Mouse (Mus musculus) adrenal gland, postnatal 36 days (tissue): Measurements from ENCODE around the gene Gpi1. TPM values are rescaled to one million over a fixed set of nuclear protein-coding genes. Genes with fewer than 3 reads are reported as not detected.
"Not testable (repeated sequence)": the region's sequence is repeated elsewhere in the genome, so short reads cannot be mapped to it uniquely, and the experiment has no call there.

Experiments used
- DNase-seq, 2 experiments: peaks; one replicate each; pipeline ENCODE4 v3.0.0; 2021; ENCODE audit warnings: mixed read lengths in 1 of 2
- total RNA-seq, 2 experiments: library from RNA; stranded (reverse); gene quantifications; 2 replicates each; pipeline ENCODE4 v1.2.3; 2021

Gene Gpi1
- total RNA-seq, 2 experiments from 2014 or later, result 373 to 429 TPM

DNA sequence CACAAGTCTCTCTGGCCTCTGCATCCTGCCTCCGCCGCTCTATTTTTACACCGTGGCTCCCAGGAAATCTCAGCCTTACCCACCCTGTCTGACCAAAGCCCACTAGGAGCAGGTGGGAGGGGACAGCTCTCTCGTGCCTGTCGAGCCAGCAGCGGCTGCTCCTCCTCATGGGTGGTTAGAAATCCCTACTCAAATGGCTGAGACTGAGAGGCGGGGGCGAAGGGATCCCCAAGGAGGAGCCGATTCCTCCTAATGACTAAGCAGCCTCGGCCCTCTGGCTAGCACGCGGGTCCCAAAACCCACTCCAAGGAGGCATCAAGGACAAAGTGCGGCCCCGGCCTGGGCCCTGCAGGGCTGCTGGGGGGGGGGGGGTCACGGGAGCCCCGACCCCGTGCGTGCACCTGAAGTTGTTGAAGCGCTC, 435 bp downstream of the Gpi1 start:
- DNase-seq, result peak; percentile 54 to 62

GRCm38 (mm10) chr7:34229153-34229552, 983 bp downstream of the Gpi1 start:
- DNase-seq, result no peak

DNA sequence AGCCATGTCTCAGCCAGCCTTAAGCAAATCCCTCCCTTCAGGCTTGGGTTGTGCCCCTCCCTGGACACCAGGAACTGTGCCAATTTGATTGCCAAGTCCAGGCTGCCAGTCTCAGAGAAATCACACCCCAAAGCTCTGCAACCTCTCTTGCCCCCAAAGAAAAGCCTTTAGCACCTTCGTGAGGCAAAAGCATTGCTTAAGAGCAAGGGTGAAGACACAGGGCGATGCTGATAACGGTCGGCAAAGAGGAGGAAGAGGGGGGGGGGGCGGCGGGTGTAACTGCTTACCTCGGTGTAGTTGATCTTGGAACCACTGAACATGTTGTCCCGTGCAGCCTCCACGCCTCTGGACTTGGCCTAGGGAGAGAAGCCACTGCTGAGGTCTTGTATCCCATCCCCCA, 1.5 kb downstream of the Gpi1 start:
- DNase-seq, result peak in 1 of 2 experiments; percentile 35

- DNase-seq, result no peak
Observed at GRCm38 (mm10) chr7:34226846-34227245, 3.3 kb downstream of the Gpi1 start.

DNA sequence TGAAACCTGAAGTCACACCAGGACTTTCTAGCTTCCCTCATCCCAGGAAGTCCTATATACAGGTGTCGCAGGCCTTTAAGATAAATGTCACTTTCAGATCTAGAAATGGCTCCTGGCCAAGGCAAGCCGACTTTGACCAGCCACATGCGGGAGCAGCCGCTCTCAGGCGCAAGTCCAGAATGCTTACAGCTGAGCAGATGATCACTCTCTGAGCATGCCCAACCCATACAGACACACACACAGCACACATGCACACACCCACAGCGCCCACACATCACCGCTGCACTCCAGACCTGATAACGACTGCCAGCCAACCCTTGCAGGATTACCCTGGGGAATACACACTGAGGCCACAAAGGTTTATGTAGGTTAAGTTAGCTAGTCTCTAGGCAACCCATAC, 4.0 kb downstream of the Gpi1 start:
- no peak for DNase-seq

DNA sequence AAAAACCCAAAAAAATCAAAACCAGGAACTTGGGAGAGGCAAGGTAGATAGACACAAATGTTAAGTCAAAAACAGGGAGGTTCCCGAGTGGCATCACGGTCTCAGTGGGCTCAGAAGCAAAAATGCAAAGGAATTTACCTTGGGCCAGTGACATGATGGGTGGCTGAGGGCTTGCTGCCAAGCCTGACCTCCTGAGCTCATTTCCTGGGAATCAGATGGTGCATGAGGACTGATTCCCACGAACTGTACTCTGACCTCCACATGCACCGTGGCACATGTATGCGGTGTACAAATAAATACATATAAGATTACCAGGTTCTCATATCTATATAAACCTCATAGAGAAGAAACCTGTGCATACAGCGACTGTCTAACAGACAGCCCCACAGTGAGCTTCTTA, 5.8 kb downstream of the Gpi1 start:
- DNase-seq, result peak in 1 of 2 experiments; percentile 26

- DNase-seq, result no peak
Observed at GRCm38 (mm10) chr7:34222340-34222739, 7.8 kb downstream of the Gpi1 start.

- no peak for DNase-seq
Observed at GRCm38 (mm10) chr7:34221594-34222250, 8.4 kb downstream of the Gpi1 start.

GRCm38 (mm10) chr7:34218496-34218895, 11.6 kb downstream of the Gpi1 start:
- DNase-seq, result no peak

- no peak for DNase-seq
Observed at GRCm38 (mm10) chr7:34216474-34216873, 13.7 kb downstream of the Gpi1 start.

- DNase-seq, result peak in 1 of 2 experiments; percentile 31
Observed at GRCm38 (mm10) chr7:34215481-34215880, 14.7 kb downstream of the Gpi1 start.

- DNase-seq, result peak in 1 of 2 experiments; percentile 19
Observed at GRCm38 (mm10) chr7:34214644-34215043, 15.5 kb downstream of the Gpi1 start.

DNA sequence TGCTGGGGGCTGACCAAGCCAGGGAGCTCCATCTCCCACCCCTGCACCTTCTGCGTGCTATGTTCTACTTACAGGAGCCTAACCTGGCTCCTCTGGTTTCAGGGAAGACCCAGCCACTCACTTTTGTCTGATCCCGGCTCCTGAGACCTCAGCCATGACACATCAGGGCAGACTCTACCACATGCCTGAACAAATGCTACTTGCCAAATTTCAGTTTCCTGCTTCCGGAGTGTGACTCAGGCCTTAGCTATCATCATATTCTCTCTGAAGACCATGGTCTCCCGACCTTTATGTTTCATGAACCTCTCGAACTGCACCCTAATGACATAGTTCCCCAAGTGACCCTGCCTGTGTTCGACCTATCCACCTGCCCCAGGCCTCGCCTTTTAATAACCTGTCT, 16.9 kb downstream of the Gpi1 start:
- DNase-seq, result no peak

DNA sequence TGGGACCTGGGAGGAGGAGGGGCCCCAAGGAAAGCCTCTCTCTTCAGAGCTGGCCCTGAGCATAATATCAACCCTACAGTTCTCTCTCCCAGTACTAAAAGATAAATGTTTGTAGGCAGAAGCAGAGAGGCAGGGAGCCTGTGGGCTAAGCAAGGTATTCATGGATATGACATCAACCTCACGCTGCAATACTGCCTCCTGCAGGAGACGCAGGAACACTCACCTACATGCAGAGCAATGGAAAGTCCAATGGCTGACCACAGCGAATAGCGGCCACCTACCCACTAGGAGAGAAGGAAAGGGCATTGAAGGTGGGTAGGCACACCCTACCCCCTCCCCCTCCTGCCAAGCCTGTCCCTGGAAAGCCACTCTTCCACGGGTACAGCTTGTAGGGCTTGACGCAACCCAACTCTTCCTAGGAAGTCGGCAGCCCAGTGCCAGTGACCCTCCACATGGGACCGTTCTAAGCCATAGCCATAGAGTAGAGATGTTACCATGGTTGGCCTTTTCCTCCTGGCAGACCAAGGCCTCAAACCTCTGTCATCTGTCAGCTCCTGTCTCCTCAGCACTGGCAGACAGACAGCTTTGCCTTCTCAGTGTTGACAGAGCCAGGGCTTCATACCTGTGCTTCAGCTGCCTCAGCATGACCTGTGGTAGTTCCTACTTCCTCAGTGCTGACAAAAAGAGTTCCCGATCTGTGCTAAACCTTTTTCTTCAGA, 21.9 kb downstream of the Gpi1 start:
- DNase-seq, result no peak

DNA sequence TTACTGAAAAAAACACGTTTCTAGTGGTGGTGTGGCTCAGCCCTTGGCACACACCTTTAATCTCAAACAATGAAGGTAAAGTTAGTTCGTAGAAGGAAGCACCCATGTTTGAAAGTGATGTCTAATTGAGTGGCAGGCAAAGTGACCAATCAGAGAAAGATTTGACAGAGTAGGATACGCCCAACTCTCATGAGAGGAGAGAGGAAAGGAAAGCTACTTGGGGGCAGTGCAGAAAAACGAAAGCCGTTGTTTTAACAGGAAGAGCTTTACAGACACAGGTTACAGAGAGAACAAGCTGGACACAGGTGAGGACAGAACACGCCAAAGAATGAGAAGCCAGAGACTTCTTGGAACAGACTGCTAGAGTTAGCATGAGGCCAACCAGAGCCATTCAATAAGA, 23.8 kb downstream of the Gpi1 start:
- no peak for DNase-seq

GRCm38 (mm10) chr7:34202147-34202546, 28.0 kb downstream of the Gpi1 start:
- DNase-seq, result not testable (repeated sequence)

- no peak for DNase-seq
Observed at GRCm38 (mm10) chr7:34200829-34201228, 29.3 kb downstream of the Gpi1 start.

DNA sequence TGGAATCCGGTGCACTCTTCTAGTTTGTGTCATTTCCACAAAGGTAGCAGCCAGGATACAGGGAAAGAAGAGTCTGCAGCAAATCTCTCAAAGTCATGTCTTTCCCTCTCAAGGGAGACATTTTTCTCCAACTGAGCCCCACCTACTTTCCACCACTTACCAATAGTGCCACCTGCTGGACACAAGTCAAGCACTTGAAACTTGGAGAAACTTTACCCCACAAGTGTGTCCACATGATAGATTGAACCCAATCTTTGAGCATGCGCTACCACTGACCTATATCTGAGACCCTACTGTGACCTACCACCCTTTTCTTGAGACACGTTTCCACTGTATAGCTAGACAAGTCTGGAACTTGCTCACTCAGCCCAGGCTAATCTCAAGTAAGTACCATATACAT, 31.8 kb downstream of the Gpi1 start:
- peak; percentile 22 to 57 for DNase-seq

GRCm38 (mm10) chr7:34196132-34197128, 33.7 kb downstream of the Gpi1 start, which contains the start of gene Pdcd2l:
Gene Pdcd2l, minus strand, starts transcription at chr7:34196661.
- peak; percentile 93 to 95 for DNase-seq

DNA sequence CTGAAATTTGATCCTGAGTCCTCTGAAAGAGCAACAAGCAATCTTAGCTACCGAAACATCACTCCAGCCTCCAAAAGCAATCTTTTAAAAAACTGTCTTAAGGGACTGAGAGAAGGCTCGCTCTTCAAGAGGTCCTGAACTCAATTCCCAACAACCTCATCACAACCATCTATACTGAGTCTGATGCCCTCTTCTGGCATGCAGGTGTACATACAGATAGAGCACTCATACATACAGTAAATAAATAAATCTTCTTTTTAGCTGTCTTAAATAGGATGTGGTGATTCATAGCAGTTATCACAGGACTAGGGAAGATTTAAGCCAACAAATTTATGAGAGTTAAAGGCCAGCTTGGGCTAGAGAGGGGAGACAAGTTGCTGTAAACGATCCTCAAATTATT, 34.5 kb downstream of the Gpi1 start:
- DNase-seq, result no peak

DNA sequence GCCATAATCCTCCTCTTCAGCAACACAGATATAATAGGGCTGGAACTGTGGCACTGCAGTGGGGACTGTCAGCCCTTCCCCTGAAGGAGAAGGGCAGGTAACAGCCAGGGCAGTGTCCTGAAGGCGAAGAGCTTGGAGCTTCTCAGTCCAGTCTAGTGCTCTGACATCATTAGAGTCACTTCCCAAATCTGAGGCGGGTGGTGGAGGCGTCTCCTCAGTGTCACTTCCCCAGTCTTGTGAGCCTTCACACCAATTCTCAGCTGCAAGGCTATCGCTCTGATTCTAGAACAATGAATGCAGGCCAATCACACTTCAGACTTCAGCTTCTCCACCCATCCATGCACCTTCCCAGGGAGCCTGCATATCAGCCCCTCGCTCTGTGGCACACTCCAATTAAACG, 37.3 kb downstream of the Gpi1 start:
- no peak for DNase-seq

GRCm38 (mm10) chr7:34189376-34189989, 40.7 kb downstream of the Gpi1 start:
- DNase-seq, result no peak
